Mouse (Mus musculus) liver, postnatal 0 days (tissue): ENCODE measurements around the gene Tmem265. TPM values are rescaled to one million over a fixed set of nuclear protein-coding genes. Genes with fewer than 3 reads are reported as not detected.

ENCODE experiments used
- ATAC-seq: fragments of 200-750 bp; cut with Nextera tagmentation; 2 replicates; pipeline ENCODE4 v1.8.0; 2017; ENCODE audit warnings: mild to moderate bottlenecking, moderate library complexity
- DNase-seq: peaks from one replicate; pipeline ENCODE4 v3.0.0-alpha.2; 2016
- H3K27ac ChIP-seq: fragments of 300-500 bp; sonication (generic); 2 replicates; pipeline ENCODE4 v1.5.1; 2014; ENCODE audit warnings: antibody characterized with exemption, moderate library complexity, mild to moderate bottlenecking, low read depth
- H3K27me3 ChIP-seq: fragments of 300-500 bp; sonication (generic); 2 replicates; pipeline ENCODE4 v1.6.1; 2014; ENCODE audit warnings: low read length, control low read depth, mixed read lengths; ENCODE audit not compliant: insufficient read depth
- H3K36me3 ChIP-seq: fragments of 300-500 bp; sonication (generic); replicated peaks from 2 replicates; pipeline ENCODE4 v1.6.1; 2014; ENCODE audit warnings: mild to moderate bottlenecking, control low read depth, low read length, moderate library complexity, mixed read lengths; ENCODE audit not compliant: insufficient read depth
- H3K4me1 ChIP-seq: fragments of 300-500 bp; sonication (generic); 2 replicates; pipeline ENCODE4 v1.6.1; 2014; ENCODE audit warnings: antibody characterized with exemption, mild to moderate bottlenecking, control low read depth; ENCODE audit not compliant: insufficient read depth
- H3K4me2 ChIP-seq: fragments of 300-500 bp; sonication (generic); 2 replicates; pipeline ENCODE4 v1.6.1; 2014; ENCODE audit warnings: low read depth, mild to moderate bottlenecking, low read length, moderate library complexity, mixed read lengths
- H3K4me3 ChIP-seq: fragments of 300-500 bp; sonication (generic); 2 replicates; pipeline ENCODE4 v1.5.1; 2014; ENCODE audit warnings: low read depth, low read length
- H3K9ac ChIP-seq: fragments of 300-500 bp; sonication (generic); replicated peaks from 2 replicates; pipeline ENCODE4 v1.6.1; 2014; ENCODE audit warnings: mild to moderate bottlenecking, moderate library complexity
- H3K9me3 ChIP-seq: fragments of 300-500 bp; sonication (generic); 2 replicates; pipeline ENCODE4 v1.6.1; 2016; ENCODE audit warnings: mild to moderate bottlenecking, control low read depth, low read length, mixed read lengths
- CTCF ChIP-seq: sonication (generic); IDR thresholded peaks from 2 replicates; pipeline ENCODE4 v1.5.1; 2016; ENCODE audit warnings: antibody characterized with exemption, low read depth
- EP300 ChIP-seq: IDR thresholded peaks from 2 replicates; pipeline ENCODE4 v1.6.1; 2016; ENCODE audit warnings: antibody characterized with exemption, low read depth, mild to moderate bottlenecking
- WGBS: fragments of 180-500 bp; shearing (Covaris S2); extraction: QIAGEN DNeasy Blood & Tissue Kit; methylation state at CpG from one replicate; pipeline ENCODE4 v1.1.7; 2014; ENCODE audit not compliant: insufficient replicate concordance; 5-methylcytosine and 5-hydroxymethylcytosine counted together
- polyA plus RNA-seq: library from polyadenylated mRNA; unstranded; fragments of >200 nt; fragmentation: Nextera tagmentation; extraction: Ambion mirVana; gene quantifications from 2 replicates; pipeline ENCODE4 v1.2.1, GENCODE M21; 2015

The Tmem265 gene
- polyA plus RNA-seq, 1 experiment from 2014 or later: 3.3 TPM

DNA sequence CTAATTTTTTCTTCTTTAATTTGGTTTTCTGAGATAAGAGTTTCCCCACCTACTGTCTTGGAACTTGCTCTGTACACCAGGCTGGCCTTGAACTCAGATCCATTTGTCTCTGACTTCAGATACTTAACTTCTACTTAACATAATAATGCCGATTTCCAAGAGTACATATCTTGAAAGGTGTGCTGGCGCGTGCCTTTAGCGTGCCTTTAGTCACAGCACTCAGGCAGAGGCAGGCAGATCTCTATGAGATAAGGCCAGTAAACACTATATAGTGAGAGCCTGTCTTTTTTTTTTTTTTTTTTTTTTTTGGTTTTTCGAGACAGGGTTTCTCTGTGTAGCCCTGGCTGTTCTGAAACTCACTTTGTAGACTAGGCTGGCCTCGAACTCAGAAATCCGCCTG is 44.8 kb upstream of the Tmem265 start:
- peaks cover 57% of the 10 kb centered on the region for H3K36me3 ChIP-seq

DNA sequence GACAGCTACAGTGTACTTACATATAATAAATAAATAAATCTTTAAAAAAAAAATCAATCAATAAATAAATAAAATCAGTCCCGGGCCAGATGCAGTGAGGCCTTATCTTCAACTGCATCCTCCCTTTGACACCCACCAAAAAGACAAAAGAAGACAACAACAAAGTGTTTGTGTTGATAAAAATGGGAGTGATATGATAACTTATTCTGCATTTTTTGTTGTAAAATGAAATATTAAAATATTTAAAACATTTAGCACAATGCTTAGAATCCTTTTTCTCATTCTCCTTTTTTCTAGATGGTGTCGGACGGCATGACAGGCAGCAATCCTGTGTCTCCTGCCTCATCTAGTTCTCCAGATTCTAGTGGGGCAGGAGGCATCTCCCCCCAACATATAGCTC is 41.9 kb upstream of the Tmem265 start, which contains the start of gene Gm42715:
TSS of gene Gm42715 (plus strand) at position 301 of the 400 bp plus-strand sequence.
- ATAC-seq: no peak
- H3K4me1 ChIP-seq: no peaks in the 10 kb centered on the region
- H3K4me2 ChIP-seq: no peak within 1 kb of the TSS
- 90% methylated on average over 3 of the region's 3 CpGs for WGBS
- no peak within 1 kb of the TSS for H3K9ac ChIP-seq
- H3K4me3 ChIP-seq: no peak within 1 kb of the TSS
- H3K36me3 ChIP-seq: peaks cover 83% of the 10 kb centered on the region
- no peaks in the 10 kb centered on the region for H3K9me3 ChIP-seq
- TF ChIP-seq EP300 (no peak), CTCF (no peak)
- DNase-seq: no peak
- H3K27me3 ChIP-seq: no peaks in the 10 kb centered on the region
- H3K27ac ChIP-seq: no peak within 1 kb of the TSS

More for the DNA sequence above, 44.8 kb upstream of the Tmem265 start:
- Histone ChIP-seq H3K4me3 (no peak overlapping the region), H3K4me1 (peaks cover 9% of the 10 kb centered on the region), H3K27ac (no peak overlapping the region), H3K27me3 (no peaks in the 10 kb centered on the region), H3K9ac (no peak overlapping the region), H3K9me3 (no peaks in the 10 kb centered on the region), H3K4me2 (no peak overlapping the region)
- 89% methylated on average over 6 of the region's 7 CpGs for WGBS
- TF ChIP-seq CTCF (no peak), EP300 (no peak)
- no peak for ATAC-seq
- no peak for DNase-seq

DNA sequence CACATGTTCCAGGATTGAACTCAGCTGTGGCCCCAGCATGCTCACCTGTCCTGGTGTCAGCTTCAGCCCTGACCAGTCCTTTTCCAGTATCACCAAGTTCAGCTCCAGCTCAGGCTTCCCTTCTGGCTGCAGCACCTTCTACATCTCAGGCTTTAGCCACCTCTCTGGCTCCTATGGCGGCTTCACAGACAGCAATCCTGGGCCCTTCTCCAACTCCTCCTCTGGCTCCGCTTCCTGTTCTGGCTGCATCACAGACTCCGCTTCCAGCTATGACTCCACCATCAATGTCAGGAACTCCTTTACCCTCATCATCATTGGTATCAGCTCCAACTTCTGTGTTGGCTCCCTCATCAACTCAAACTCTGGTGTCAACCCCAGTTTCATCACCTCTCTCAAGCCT is 19.5 kb upstream of the Tmem265 start:
- no peak for ATAC-seq
- H3K9ac ChIP-seq: no peak overlapping the region
- H3K9me3 ChIP-seq: no peaks in the 10 kb centered on the region
- H3K27me3 ChIP-seq: no peaks in the 10 kb centered on the region
- no peak for DNase-seq
- H3K4me2 ChIP-seq: no peak overlapping the region
- H3K36me3 ChIP-seq: peaks cover 95% of the 10 kb centered on the region
- no peaks in the 10 kb centered on the region for H3K4me1 ChIP-seq
- no peak overlapping the region for H3K4me3 ChIP-seq
- 97% methylated on average over 3 of the region's 3 CpGs for WGBS
- no peak overlapping the region for H3K27ac ChIP-seq
- TF ChIP-seq EP300: no peak
- no peak for TF ChIP-seq CTCF

DNA sequence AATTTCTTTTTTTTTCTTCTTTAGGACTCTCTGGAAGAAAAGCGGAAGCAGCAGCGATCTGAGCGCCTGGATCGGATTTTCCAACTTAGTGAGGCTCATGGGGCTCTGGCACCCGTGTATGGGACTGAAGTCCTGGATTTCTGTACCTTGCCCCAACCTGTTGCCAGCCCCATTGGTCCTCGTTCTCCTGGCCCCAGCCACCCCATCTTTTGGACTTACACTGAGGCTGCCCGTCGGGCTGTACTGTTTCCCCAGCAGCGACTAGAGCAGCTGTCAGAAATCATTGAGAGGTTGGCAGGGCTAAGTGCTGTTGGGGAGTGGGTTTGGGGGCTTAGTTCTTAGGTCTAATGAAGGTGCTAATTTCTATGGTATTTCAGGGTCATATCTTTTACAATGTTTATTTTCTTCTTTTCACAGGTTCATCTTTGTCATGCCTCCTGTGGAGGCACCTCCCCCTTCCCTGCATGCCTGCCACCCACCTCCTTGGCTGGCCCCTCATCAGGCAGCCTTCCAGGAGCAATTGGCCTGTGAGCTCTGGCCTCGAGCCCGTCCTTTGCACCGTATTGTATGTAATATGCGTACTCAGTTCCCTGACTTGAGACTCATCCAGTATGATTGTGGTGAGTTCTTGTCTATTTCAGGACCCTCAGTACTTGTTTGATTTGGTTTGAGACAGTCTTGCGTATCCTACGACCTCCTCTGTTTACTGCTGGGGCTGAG is 11.9 kb upstream of the Tmem265 start:
- H3K27ac ChIP-seq: no peak overlapping the region
- no peaks in the 10 kb centered on the region for H3K27me3 ChIP-seq
- no peak for TF ChIP-seq CTCF
- no peak for TF ChIP-seq EP300
- H3K9me3 ChIP-seq: no peaks in the 10 kb centered on the region
- H3K4me2 ChIP-seq: no peak overlapping the region
- H3K36me3 ChIP-seq: peaks cover 78% of the 10 kb centered on the region
- no peak overlapping the region for H3K9ac ChIP-seq
- no peak overlapping the region for H3K4me3 ChIP-seq
- no peaks in the 10 kb centered on the region for H3K4me1 ChIP-seq
- no peak for ATAC-seq
- 86% methylated on average over 15 of the region's 15 CpGs for WGBS
- no peak for DNase-seq

DNA sequence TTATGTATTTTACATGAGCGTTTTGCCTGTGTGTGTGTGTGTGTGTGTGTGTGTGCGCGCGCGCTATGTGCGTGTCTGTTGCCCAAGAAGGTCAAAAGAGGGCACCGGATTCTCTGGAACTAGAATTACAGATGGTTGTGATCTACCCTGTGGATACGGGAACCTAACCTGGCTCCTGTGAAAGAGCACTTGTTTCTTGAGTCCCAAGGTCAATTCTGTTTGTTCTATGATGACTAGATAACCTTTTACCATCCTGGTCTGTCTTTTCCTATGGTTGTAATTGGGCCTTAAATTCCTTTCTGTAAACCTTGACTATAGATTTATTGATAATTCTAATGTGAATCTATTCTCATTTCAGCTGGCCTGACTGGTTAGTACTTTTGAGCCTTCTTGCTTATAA is 9.6 kb upstream of the Tmem265 start:
- no peak overlapping the region for H3K4me3 ChIP-seq
- DNase-seq (no peak), ATAC-seq (no peak)
- H3K4me2 ChIP-seq: no peak overlapping the region
- H3K9ac ChIP-seq: no peak overlapping the region
- H3K27ac ChIP-seq: no peak overlapping the region
- H3K4me1 ChIP-seq: no peaks in the 10 kb centered on the region
- H3K27me3 ChIP-seq: no peaks in the 10 kb centered on the region
- peaks cover 77% of the 10 kb centered on the region for H3K36me3 ChIP-seq
- no peak for TF ChIP-seq CTCF
- no peak for TF ChIP-seq EP300
- 88% methylated on average over 8 of the region's 8 CpGs for WGBS
- H3K9me3 ChIP-seq: no peaks in the 10 kb centered on the region

DNA sequence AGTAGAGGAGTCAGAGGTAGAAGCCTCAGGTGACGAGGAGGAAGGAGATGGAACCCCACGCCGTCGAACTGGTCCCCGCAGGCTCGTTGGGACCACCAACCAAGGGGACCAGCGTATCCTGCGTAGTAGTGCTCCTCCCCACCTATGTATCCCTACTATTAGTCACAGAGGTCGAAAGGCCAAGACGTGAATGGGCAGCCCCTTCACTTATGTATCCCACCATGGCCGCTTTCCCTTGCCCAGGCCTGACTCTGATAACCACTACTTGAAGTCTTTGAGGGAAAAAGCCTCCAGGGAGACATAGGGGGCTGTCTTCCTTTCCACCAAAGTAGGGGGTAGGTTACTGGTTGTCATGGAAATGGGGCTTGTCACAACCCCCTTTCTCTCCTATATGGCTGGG is 610 bp upstream of the Tmem265 start:
- no peaks in the 10 kb centered on the region for H3K9me3 ChIP-seq
- no peak overlapping the region for H3K9ac ChIP-seq
- no peak for DNase-seq
- no peak overlapping the region for H3K4me3 ChIP-seq
- no peak overlapping the region for H3K27ac ChIP-seq
- no peaks in the 10 kb centered on the region for H3K27me3 ChIP-seq
- TF ChIP-seq CTCF (no peak), EP300 (no peak)
- H3K36me3 ChIP-seq: peaks cover 59% of the 10 kb centered on the region
- no peak overlapping the region for H3K4me2 ChIP-seq
- H3K4me1 ChIP-seq: no peaks in the 10 kb centered on the region
- no peak for ATAC-seq
- 92% methylated on average over 11 of the region's 11 CpGs for WGBS
